Mouse (Mus musculus): ENCODE measurements around the gene H3f3b. TPM values are rescaled to one million over a fixed set of nuclear protein-coding genes. Genes with fewer than 3 reads are reported as not detected.

H3f3b gene
- polyA plus RNA-seq, 1 experiment from 2014 or later = 1,512 TPM

DNA sequence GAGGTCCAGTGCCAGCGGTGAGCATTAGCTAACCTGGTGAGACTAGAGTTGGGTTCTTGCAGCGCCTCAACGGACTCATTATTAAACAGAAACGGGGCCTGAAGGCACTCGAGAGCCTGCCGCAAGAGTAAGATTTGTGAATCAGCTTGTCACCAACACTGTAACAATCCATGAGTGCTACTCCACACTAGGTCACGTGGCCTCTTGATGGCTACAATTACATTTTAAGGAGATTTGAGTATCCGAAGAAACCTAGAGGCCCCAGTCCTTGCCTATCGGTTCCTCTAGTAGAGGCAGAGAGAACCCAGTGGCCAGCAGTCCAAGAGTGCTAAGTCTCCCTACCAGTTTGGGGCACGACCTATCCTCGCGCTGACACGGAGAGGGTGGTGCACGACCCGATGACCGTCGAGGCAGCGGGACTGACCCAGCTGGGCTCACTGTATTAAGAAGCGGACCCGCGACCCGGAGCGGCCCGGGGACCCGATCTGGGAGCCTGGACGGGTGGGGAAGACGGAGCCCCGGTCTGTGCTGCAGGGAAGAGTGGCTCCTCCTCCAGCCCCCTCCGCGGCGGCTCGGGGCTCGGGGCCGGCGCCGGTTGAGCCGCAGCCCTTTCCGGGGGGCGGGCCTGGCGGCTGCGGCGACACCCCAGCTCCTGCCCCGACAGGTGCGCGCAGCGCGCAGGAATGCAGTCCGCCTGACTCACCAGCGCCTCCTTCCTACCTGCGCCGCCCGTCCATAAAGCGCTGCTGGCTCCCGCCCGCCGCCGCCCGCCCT lies 53.3 kb downstream of the H3f3b start, which contains the start of gene Itgb4:
Gene Itgb4, plus strand, starts transcription at position 401 of the 774 bp plus-strand sequence.
- Histone ChIP-seq H3K36me3 (no peaks in the 10 kb centered on the region), H3K9me3 (replicated peaks) (no peaks in the 10 kb centered on the region), H3K27me3 (ENCODE audit: low read depth, poor library complexity, severe bottlenecking) (peaks cover 59% of the 10 kb centered on the region), H3K27ac (replicated peaks) (0 out of 2 replicates have a peak within 1 kb of the TSS, but pooled peaks have one; percentile 34), H3K4me1 (peaks cover 29% of the 10 kb centered on the region), H3K4me3 (peak within 1 kb of the TSS; percentile 57)
- peak; percentile 26 for DNase-seq (ENCODE audit: low spot score)
- 10% methylated on average over 58 of the region's 58 CpGs for WGBS

Other genes starting within 250 kb of the H3f3b start
- 17.5 and 18.6 TPM in 2 replicates for gene Caskin2, start 214.3 kb downstream of the H3f3b start, polyA plus RNA-seq (2016; fragmentation: Nextera tagmentation; extraction: Ambion mirVana)
- gene Tsen54, start 213.2 kb downstream of the H3f3b start, polyA plus RNA-seq (2016; fragmentation: Nextera tagmentation; extraction: Ambion mirVana) = 35.3 and 39.7 TPM in 2 replicates
- gene Llgl2, start 203.9 kb downstream of the H3f3b start, polyA plus RNA-seq (2016; fragmentation: Nextera tagmentation; extraction: Ambion mirVana) = 5.5 and 5.9 TPM in 2 replicates
- gene Myo15b, start 169.6 kb downstream of the H3f3b start, polyA plus RNA-seq (2016; fragmentation: Nextera tagmentation; extraction: Ambion mirVana) = 0.12 and 0.21 TPM in 2 replicates
- 1.0 and 1.6 TPM in 2 replicates for gene Smim5, start 128.0 kb downstream of the H3f3b start, polyA plus RNA-seq (2016; fragmentation: Nextera tagmentation; extraction: Ambion mirVana)
- 1.00 and 1.3 TPM in 2 replicates for gene Smim6, start 115.9 kb downstream of the H3f3b start, polyA plus RNA-seq (2016; fragmentation: Nextera tagmentation; extraction: Ambion mirVana)
- 51.9 and 52.1 TPM in 2 replicates for gene Sap30bp, start 94.7 kb downstream of the H3f3b start, polyA plus RNA-seq (2016; fragmentation: Nextera tagmentation; extraction: Ambion mirVana)
- 30.6 and 31.8 TPM in 2 replicates for gene Recql5, start 94.5 kb downstream of the H3f3b start, polyA plus RNA-seq (2016; fragmentation: Nextera tagmentation; extraction: Ambion mirVana)
- 0.63 and 0.67 TPM in 2 replicates for gene Itgb4, start 53.3 kb downstream of the H3f3b start, polyA plus RNA-seq (2016; fragmentation: Nextera tagmentation; extraction: Ambion mirVana)
- 161 and 210 TPM in 2 replicates for gene Galk1, start 15.2 kb downstream of the H3f3b start, polyA plus RNA-seq (2016; fragmentation: Nextera tagmentation; extraction: Ambion mirVana)
- 46.4 and 52.2 TPM in 2 replicates for gene Unk, start 2.4 kb upstream of the H3f3b start, polyA plus RNA-seq (2016; fragmentation: Nextera tagmentation; extraction: Ambion mirVana)
- gene Unc13d, start 50.0 kb upstream of the H3f3b start, polyA plus RNA-seq (2016; fragmentation: Nextera tagmentation; extraction: Ambion mirVana) = 2.5 and 3.1 TPM in 2 replicates
- gene Wbp2, start 59.0 kb upstream of the H3f3b start, polyA plus RNA-seq (2016; fragmentation: Nextera tagmentation; extraction: Ambion mirVana) = 91.8 and 109 TPM in 2 replicates
- 2.7 TPM in 2 replicates for gene Trim47, start 99.2 kb upstream of the H3f3b start, polyA plus RNA-seq (2016; fragmentation: Nextera tagmentation; extraction: Ambion mirVana)
- gene Trim65, start 103.2 kb upstream of the H3f3b start, polyA plus RNA-seq (2016; fragmentation: Nextera tagmentation; extraction: Ambion mirVana) = 1.4 and 1.8 TPM in 2 replicates
- gene Mrpl38, start 110.9 kb upstream of the H3f3b start, polyA plus RNA-seq (2016; fragmentation: Nextera tagmentation; extraction: Ambion mirVana) = 113 TPM in 2 replicates
- gene Fbf1, start 140.2 kb upstream of the H3f3b start, polyA plus RNA-seq (2016; fragmentation: Nextera tagmentation; extraction: Ambion mirVana) = 58.9 and 71.0 TPM in 2 replicates
- gene Ten1, start 170.9 kb upstream of the H3f3b start, polyA plus RNA-seq (2016; fragmentation: Nextera tagmentation; extraction: Ambion mirVana) = 57.2 and 60.8 TPM in 2 replicates
- 21.2 and 26.3 TPM in 2 replicates for gene Acox1, start 171.1 kb upstream of the H3f3b start, polyA plus RNA-seq (2016; fragmentation: Nextera tagmentation; extraction: Ambion mirVana)
- 0.32 and 0.57 TPM in 2 replicates for gene Evpl, start 210.1 kb upstream of the H3f3b start, polyA plus RNA-seq (2016; fragmentation: Nextera tagmentation; extraction: Ambion mirVana)
- 96.1 and 106 TPM in 2 replicates for gene Srp68, start 246.3 kb upstream of the H3f3b start, polyA plus RNA-seq (2016; fragmentation: Nextera tagmentation; extraction: Ambion mirVana)